Mouse (Mus musculus) retina, embryonic 14.5 days (tissue): ENCODE data around the gene Dlx4.

Experiments
- DNase-seq: peaks from one replicate; pipeline ENCODE4 v3.0.0-alpha.2; 2015; ENCODE audit warnings: low spot score

The Dlx4 gene

DNA sequence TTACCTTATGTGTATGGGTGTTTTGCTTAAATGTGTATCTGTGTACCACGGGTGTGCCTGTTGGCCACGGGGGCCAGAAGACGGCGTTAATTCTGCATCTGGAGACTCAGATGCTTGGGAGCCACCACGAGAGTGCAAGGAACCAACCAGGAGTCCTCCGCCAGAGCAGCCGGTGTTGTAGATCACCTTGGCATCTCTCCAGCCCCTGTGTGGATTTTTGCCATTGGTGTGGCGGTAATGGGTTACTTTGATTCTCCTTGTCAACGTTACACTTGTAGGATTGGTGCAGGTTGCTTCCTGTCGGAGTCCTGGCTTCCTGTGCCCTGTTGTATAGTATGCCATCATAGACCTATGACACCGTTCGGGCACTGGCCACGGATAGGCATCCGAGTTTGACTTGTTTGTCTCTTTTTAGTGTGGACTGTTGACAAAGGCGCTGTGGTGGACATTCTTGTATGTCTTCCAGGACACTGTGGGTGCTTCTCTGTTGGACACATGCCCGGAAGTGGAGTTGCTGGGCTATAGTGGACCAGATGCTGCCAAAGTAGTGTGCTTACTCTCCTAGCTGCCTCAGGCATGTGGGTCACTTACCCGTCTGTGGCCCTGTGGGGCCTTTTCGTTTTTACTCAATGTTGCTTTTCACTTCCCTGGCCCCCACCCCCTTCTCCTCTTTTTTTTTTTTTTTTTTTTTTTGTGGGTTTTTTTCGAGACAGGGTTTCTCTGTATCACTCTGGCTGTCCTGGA, 43.7 kb downstream of the Dlx4 start:
- DNase-seq = no peak

DNA sequence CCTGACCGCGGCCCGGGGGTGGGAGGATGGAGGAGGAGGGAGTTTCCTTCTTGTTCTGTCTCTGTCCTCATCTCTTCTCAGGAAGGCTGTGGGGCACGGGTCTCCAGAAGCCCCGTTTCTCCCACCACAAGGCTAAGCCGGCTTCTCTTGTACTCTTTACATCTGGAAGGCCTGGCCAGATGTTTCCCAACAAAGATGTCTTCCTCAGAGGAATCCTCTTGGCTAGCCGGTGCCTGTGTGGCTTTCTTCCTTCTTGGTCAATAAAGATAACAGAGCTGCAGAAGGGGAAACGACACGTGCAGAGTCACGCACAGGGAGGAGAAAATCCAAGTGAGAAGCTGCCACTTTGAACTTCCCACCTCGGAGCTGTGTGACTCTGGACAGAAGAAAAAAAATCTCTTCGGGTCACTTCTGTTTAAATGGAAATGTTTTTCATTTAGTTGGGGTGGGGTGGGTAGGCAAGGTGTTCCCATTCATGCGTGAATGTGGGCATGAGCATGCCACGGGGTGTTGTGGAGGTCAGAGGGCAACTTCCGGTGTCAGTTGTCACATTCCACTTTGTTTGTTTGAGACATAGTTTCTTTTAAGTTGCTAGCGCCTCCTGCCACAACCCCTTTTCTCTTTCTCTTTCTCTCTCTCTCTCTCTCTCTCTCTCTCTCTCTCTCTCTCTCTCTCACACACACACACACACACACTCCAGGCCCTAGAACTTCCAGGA, 44.8 kb downstream of the Dlx4 start:
- no peak for DNase-seq

- peak; percentile 43 for DNase-seq
Measured at GRCm38 (mm10) chr11:95100393-95100792, 45.7 kb downstream of the Dlx4 start.

DNA sequence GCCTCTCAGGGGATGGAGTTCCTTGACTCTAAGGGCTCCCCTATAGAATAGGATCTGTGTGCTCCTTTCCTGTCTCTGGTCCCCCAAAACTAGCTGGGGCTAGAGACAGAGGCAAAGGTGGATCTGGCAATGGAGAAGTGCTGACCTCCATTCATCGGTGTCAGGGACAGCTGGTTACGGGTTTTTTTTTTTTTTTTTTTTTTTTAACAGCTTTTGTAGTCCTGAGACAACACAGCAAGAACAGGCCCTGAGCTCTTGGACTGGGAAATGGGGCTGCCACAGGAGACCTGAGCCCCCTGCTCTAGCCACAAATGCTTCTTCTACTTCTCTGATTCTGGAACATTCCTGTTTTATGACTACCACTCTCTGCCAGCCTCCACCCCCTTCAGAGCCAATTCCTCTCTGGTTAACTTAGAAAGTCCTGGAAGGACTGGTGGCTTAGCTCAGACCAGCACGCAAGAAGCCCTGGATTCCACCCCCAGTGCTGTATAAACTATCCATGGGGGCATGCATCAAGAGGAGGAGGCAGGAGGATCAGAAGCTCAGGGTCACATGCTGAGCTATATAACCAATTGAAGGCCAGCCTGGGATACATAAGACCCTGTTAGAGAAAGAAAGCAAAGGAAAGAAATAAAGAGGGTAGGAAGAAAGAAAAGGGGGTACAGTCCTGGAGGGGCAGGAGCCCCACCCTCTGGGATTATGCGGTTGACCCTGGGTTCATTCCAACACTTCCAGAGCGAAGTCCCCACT, 47.5 kb downstream of the Dlx4 start:
- no peak for DNase-seq

GRCm38 (mm10) chr11:95097889-95098288, 48.2 kb downstream of the Dlx4 start:
- DNase-seq = no peak

- DNase-seq = no peak
Measured at GRCm38 (mm10) chr11:95096608-95097373, 49.3 kb downstream of the Dlx4 start.

- no peak for DNase-seq
Measured at GRCm38 (mm10) chr11:95095596-95095995, 50.5 kb downstream of the Dlx4 start.

DNA sequence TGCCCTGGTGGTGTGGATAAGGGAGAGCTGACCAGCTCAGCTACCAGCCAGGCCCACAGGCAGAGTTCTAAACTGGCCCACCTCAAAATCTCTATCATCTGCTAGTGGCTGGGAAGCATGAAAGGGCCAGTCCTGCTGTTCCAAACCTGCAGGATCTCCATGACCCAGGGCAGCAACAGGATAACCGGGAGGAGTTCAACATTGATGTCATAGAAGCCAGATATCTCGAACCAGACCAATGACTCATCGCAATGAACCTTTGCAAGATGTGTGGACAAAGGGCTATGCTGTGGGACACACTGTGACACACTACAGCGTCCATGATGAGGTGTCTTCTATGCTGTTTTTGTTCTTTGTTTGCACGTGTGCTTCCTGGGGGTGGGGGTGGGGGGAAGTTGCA, 53.0 kb downstream of the Dlx4 start:
- DNase-seq = no peak
